Mouse (Mus musculus): ENCODE measurements around the gene Copz2. TPM values are rescaled to one million over a fixed set of nuclear protein-coding genes. Genes with fewer than 3 reads are reported as not detected.
A peak's percentile ranks its signal among the peaks of the same experiment; 100 is the strongest.

The Copz2 gene
- polyA plus RNA-seq, 1 experiment: 23.9 TPM

GRCm38 (mm10) chr11:96893203-96893842, 43.7 kb downstream of the Copz2 start:
- Histone ChIP-seq H3K4me1 (ENCODE audit: control insufficient read depth, insufficient read depth, low read length) (peaks cover 5% of the 10 kb centered on the region), H3K36me3 (ENCODE audit: control insufficient read depth, insufficient read depth, low read length, poor library complexity, severe bottlenecking) (no peaks in the 10 kb centered on the region), H3K4me3 (ENCODE audit: low read depth, low read length) (no peak overlapping the region), H3K27ac (ENCODE audit: insufficient read depth, low read length) (no peak overlapping the region), H3K9ac (ENCODE audit: low read depth, poor library complexity, severe bottlenecking) (no peak overlapping the region), H3K27me3 (ENCODE audit: control insufficient read depth, insufficient read depth, low read length, poor library complexity, severe bottlenecking) (no peaks in the 10 kb centered on the region), H3K9me3 (replicated peaks; ENCODE audit: control insufficient read depth, insufficient read depth, low read length, poor library complexity, severe bottlenecking) (no peaks in the 10 kb centered on the region)
- TF ChIP-seq CTCF (IDR thresholded peaks at IDR 0.05; ENCODE audit: low read depth, low read length) (no peak), EP300 (IDR thresholded peaks at IDR 0.05; ENCODE audit: insufficient read depth, low read depth, low read length) (no peak), POLR2A (IDR thresholded peaks at IDR 0.05; ENCODE audit: insufficient read depth, low read length) (no peak)

DNA sequence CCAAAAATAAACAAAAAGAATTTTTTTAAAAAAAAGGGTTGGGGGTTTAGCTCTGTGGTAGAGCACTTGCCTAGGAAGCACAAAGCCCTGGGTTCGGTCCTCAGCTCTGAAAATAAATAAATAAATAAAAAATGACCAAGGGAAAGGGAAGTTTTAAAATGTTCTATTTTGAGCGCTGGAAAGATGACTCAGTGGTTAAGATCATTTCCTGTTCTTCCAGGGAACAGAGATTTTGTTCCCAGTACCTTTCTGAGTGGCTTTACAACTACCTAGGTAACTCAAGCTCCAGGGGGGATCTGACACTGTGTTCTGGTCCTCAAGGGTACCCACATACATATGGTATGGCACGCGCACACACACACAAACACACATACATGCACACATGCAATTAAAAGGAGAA, 46.2 kb downstream of the Copz2 start:
- no peak overlapping the region for H3K4me3 ChIP-seq (ENCODE audit: low read depth, low read length)
- H3K27me3 ChIP-seq (ENCODE audit: control insufficient read depth, insufficient read depth, low read length, poor library complexity, severe bottlenecking): no peaks in the 10 kb centered on the region
- H3K4me1 ChIP-seq (ENCODE audit: control insufficient read depth, insufficient read depth, low read length): peaks cover 5% of the 10 kb centered on the region
- no peaks in the 10 kb centered on the region for H3K36me3 ChIP-seq (ENCODE audit: control insufficient read depth, insufficient read depth, low read length, poor library complexity, severe bottlenecking)
- H3K27ac ChIP-seq (ENCODE audit: insufficient read depth, low read length): no peak overlapping the region
- no peaks in the 10 kb centered on the region for H3K9me3 ChIP-seq (replicated peaks; ENCODE audit: control insufficient read depth, insufficient read depth, low read length, poor library complexity, severe bottlenecking)
- no peak overlapping the region for H3K9ac ChIP-seq (ENCODE audit: low read depth, poor library complexity, severe bottlenecking)
- TF ChIP-seq EP300 (IDR thresholded peaks at IDR 0.05; ENCODE audit: insufficient read depth, low read depth, low read length) (no peak), CTCF (IDR thresholded peaks at IDR 0.05; ENCODE audit: low read depth, low read length) (no peak), POLR2A (IDR thresholded peaks at IDR 0.05; ENCODE audit: insufficient read depth, low read length) (no peak)

DNA sequence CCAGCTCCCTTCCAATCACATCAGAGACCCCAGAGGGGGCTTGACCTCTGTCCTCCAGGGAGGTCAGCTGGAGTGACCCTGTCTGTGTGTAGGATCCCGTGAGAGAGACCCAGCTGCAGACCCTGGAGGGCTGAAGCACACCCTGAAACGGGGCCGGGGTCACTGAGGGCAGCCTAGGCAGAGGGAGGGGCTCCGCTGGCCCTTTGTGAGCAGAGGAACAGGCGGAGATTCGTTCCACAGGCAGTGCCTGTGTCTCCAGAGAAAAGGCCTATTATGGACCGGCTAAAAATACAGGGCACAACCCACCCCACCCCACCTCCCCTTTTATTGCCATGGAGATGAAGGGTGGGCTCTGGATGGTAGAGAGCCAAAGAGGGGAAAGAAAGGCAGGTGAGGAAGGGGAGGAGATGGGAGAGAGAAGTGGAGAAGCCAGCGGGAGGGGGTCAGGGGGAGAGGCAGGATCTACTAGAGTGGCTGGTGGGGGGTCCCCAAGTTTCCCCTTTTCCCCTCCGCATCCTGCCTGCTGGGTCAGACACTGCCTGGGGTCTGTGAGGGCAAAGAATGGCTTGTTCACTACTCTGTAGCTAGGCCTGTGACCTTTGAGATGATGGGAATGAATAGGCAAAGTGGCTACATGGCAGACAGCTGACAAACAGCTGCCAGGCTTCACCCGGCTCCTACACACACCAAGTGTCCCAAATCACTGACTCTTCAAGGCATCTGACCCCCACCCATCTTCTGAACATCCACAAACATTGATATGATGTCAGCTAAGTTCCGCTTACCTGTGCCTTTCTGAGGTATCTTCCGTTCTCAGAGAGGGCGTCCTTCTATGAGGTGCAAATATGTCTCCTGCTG, 50.0 kb downstream of the Copz2 start:
- no peak overlapping the region for H3K4me3 ChIP-seq (ENCODE audit: low read depth, low read length)
- no peaks in the 10 kb centered on the region for H3K9me3 ChIP-seq (replicated peaks; ENCODE audit: control insufficient read depth, insufficient read depth, low read length, poor library complexity, severe bottlenecking)
- peak overlapping the region; percentile 93 for H3K27ac ChIP-seq (ENCODE audit: insufficient read depth, low read length)
- H3K9ac ChIP-seq (ENCODE audit: low read depth, poor library complexity, severe bottlenecking): no peak overlapping the region
- TF ChIP-seq CTCF (IDR thresholded peaks at IDR 0.05; ENCODE audit: low read depth, low read length): no peak
- TF ChIP-seq POLR2A (IDR thresholded peaks at IDR 0.05; ENCODE audit: insufficient read depth, low read length): no peak
- peak; percentile 86 for TF ChIP-seq EP300 (IDR thresholded peaks at IDR 0.05; ENCODE audit: insufficient read depth, low read depth, low read length)
- no peaks in the 10 kb centered on the region for H3K36me3 ChIP-seq (ENCODE audit: control insufficient read depth, insufficient read depth, low read length, poor library complexity, severe bottlenecking)
- H3K27me3 ChIP-seq (ENCODE audit: control insufficient read depth, insufficient read depth, low read length, poor library complexity, severe bottlenecking): no peaks in the 10 kb centered on the region
- peaks cover 5% of the 10 kb centered on the region for H3K4me1 ChIP-seq (ENCODE audit: control insufficient read depth, insufficient read depth, low read length)

- H3K27ac ChIP-seq (ENCODE audit: insufficient read depth, low read length): no peak overlapping the region
- H3K36me3 ChIP-seq (ENCODE audit: control insufficient read depth, insufficient read depth, low read length, poor library complexity, severe bottlenecking): no peaks in the 10 kb centered on the region; the same call in 1 of the 2 replicates
- no peak overlapping the region for H3K9ac ChIP-seq (ENCODE audit: low read depth, poor library complexity, severe bottlenecking)
- peaks cover 5% of the 10 kb centered on the region for H3K4me1 ChIP-seq (ENCODE audit: control insufficient read depth, insufficient read depth, low read length)
- no peak overlapping the region for H3K4me3 ChIP-seq (ENCODE audit: low read depth, low read length)
- no peaks in the 10 kb centered on the region for H3K9me3 ChIP-seq (replicated peaks; ENCODE audit: control insufficient read depth, insufficient read depth, low read length, poor library complexity, severe bottlenecking)
- no peak for TF ChIP-seq CTCF (IDR thresholded peaks at IDR 0.05; ENCODE audit: low read depth, low read length)
- TF ChIP-seq EP300 (IDR thresholded peaks at IDR 0.05; ENCODE audit: insufficient read depth, low read depth, low read length): no peak
- no peak for TF ChIP-seq POLR2A (IDR thresholded peaks at IDR 0.05; ENCODE audit: insufficient read depth, low read length)
- no peaks in the 10 kb centered on the region for H3K27me3 ChIP-seq (ENCODE audit: control insufficient read depth, insufficient read depth, low read length, poor library complexity, severe bottlenecking)
Measured at GRCm38 (mm10) chr11:96901332-96901731, 51.7 kb downstream of the Copz2 start.

DNA sequence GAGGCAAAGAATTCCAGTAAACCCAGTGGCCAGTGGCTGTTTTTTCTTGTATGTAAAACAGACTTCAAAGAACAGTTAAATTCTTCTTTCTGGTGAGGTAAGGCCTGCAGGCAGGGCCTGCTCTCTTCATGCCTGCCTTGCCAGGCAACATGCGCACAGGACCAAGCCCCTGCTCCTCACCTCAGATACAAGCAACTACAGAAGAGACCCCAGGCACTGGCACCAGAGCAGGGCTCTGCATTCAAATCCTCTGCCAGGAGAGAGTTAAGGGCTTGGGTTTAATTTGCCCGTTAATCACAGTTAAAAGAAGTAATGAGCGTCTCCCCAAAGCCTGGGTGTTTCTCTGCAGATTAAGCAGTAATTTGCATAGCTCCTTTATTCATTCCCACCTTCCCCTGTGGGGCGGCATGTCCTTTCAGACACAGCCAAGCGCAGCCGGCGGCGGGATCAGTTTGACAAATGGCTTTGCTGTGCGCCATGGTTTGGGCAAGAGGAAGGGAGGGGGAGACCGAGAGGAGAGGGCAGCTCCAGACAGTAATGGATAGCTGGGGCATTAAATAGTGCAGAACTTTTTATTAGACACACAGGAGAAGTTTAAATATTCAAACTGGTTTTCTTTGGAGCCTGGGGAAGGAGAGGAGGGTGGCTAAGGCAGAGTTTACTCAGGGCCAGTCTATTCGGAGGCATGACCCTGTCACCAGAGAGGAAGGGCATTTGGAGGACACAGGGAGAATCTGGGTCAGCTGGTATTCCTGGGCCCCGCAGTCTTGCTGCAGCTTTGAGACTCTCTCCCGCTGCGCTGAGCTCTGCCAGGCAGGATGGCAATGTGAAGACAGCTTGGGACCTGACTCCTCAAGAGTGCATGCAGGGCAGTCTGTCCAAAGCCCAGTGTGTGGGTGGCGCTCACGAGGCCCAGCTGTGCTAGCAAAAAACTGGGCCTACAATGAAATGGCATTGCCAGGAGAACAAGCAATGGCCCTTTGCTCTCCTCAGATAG, 53.3 kb downstream of the Copz2 start:
- H3K9ac ChIP-seq (ENCODE audit: low read depth, poor library complexity, severe bottlenecking): no peak overlapping the region
- TF ChIP-seq EP300 (IDR thresholded peaks at IDR 0.05; ENCODE audit: insufficient read depth, low read depth, low read length): 0 out of 2 replicates have a peak, but pooled peaks have one; percentile 6
- TF ChIP-seq CTCF (IDR thresholded peaks at IDR 0.05; ENCODE audit: low read depth, low read length): no peak
- H3K4me3 ChIP-seq (ENCODE audit: low read depth, low read length): no peak overlapping the region
- peaks cover 4% of the 10 kb centered on the region for H3K4me1 ChIP-seq (ENCODE audit: control insufficient read depth, insufficient read depth, low read length)
- H3K27ac ChIP-seq (ENCODE audit: insufficient read depth, low read length): peak overlapping the region; percentile 22; the same call in 1 of the 2 replicates
- no peaks in the 10 kb centered on the region for H3K27me3 ChIP-seq (ENCODE audit: control insufficient read depth, insufficient read depth, low read length, poor library complexity, severe bottlenecking)
- no peaks in the 10 kb centered on the region for H3K9me3 ChIP-seq (replicated peaks; ENCODE audit: control insufficient read depth, insufficient read depth, low read length, poor library complexity, severe bottlenecking)
- peaks cover 13% of the 10 kb centered on the region for H3K36me3 ChIP-seq (ENCODE audit: control insufficient read depth, insufficient read depth, low read length, poor library complexity, severe bottlenecking)
